Mouse (Mus musculus) cerebellum, adult 9-10 months (tissue): ENCODE results near the gene Olfr330.
"Not testable (repeated sequence)": the region's sequence is repeated elsewhere in the genome, so short reads cannot be mapped to it uniquely, and the experiment has no call there.

Experiments
- DNase-seq: peaks from one replicate; pipeline ENCODE4 v3.0.0; 2022

Olfr330 gene

GRCm38 (mm10) chr11:58534736-58535135 lies at the start of gene Olfr330:
Gene Olfr330, minus strand, starts transcription at chr11:58534836.
- not testable (repeated sequence) for DNase-seq

GRCm38 (mm10) chr11:58578636-58579035 lies 44.0 kb upstream of the Olfr330 start:
- no peak for DNase-seq

- no peak for DNase-seq
These were observed 42.8 kb upstream of the Olfr330 start, which contains the start of gene Olfr325 for GRCm38 (mm10) chr11:58577430-58577829. Gene Olfr325, plus strand, starts transcription at chr11:58577730.

- no peak for DNase-seq
These were observed 35.8 kb upstream of the Olfr330 start, which contains the start of gene Olfr224 for GRCm38 (mm10) chr11:58570405-58570804. Gene Olfr224, minus strand, starts transcription at chr11:58570553.

- DNase-seq: no peak
These were observed 20.9 kb upstream of the Olfr330 start, which contains the start of gene Olfr328 for GRCm38 (mm10) chr11:58555536-58555935. Gene Olfr328, minus strand, starts transcription at chr11:58555636.

GRCm38 (mm10) chr11:58546322-58546721 lies 11.7 kb upstream of the Olfr330 start, which contains the start of gene Olfr329-ps:
Gene Olfr329-ps, minus strand, starts transcription at chr11:58546422.
- no peak for DNase-seq

DNA sequence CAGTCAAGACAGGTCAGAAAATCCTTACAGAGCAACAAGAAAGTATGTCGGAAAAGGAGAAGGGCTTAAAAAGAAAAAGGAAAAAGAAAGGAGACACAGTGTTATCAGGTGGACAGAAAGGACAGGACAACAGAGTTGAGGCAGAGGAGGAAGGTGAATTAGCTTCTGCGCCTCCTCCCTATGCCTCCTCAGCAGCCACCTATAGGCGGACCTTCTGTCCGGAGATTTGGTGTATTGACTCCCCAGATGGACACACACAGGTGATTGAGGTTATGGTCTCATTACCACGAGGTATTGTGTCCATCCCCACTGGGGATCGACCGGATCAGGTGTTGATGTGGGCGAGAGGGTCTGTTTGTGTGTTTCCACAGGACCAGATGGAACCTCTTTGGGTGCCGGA lies 14.9 kb downstream of the Olfr330 start:
- DNase-seq: peak; percentile 30

DNA sequence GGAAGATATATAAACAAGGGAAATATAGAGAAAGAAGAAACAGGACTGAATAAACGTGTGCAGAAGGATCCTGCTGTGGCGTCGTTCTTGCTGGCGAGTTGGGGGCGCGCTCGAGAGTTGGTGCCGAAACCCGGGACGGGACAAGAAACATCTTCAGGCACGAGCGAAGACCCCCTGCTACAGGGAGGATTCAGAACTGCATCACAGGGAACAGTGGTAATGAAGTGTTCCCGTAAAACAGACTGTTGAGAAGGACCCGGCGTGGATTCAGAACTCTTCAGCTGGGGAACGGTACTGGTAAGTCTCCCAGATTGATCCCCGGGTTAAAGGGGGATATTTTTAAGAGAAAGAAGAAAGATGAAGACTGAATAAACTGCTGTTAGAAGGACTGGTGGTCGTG lies 15.7 kb downstream of the Olfr330 start:
- DNase-seq: peak; percentile 51

- DNase-seq: not testable (repeated sequence)
These were observed 25.6 kb downstream of the Olfr330 start for GRCm38 (mm10) chr11:58509058-58509457.

DNA sequence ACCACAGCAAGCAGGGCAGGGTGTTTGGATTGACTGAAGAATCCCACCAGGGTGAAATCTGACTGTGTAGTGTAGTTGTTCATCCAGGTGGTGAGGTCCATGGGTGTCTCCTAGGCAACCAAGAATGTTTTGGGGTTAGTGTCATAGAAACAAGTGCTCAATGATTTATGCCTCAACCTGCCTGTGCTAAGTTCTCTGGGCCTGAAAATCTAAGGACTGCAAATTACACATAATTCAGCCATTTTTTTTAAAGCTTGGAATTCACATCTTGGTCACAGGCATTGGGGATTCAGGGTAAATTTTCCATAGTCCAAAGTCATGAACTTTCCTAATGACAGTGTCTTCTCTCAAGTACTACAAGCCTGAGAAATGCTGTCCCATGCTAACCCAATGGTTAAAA lies 32.2 kb downstream of the Olfr330 start, which contains the start of gene Olfr331:
TSS of gene Olfr331 (minus strand) at position 101 of the 400 bp plus-strand sequence.
- DNase-seq: not testable (repeated sequence)

GRCm38 (mm10) chr11:58499290-58499689 lies 35.3 kb downstream of the Olfr330 start:
- no peak for DNase-seq

DNA sequence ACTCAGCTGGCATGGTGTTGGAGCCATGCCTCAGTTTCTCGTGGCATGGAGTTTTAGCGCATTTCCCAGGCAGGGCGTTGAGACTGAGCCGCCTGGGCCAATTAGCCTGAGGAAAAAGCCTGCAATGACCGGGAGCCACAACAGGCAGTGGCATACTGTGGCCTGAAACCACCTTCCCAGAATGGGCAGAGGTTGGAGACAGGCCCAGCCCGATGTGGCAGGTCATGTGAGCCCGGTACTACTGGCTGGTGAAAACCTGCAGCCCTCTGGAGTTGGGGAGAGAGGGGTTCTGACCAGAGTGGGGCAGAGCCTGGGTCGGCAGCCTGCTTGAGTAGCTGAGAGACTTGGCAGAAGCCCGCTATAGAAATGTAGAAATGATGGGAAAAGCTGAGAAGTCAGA lies 35.9 kb downstream of the Olfr330 start:
- no peak for DNase-seq

DNA sequence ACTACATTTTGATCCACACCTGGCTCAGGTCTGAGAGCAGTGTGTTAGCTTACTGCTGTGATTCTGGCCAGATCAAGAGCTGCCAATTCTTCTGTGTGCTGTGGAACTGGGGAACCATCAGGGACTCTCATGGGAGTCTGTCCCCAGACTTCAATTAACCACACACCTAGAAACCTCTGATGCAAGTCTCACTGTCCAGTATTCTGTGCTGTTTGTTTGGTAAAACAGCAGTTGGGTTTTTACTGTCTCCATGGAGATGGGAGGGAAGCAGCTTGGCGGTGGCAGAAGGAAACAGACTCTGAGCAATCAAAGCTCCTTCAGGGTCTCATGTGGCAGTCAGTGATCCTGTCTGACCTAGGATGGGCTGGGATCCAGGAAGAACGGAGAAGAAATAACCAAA lies 42.2 kb downstream of the Olfr330 start, which contains the start of gene Olfr332:
TSS of gene Olfr332 (minus strand) at position 101 of the 400 bp plus-strand sequence.
- DNase-seq: no peak
